Mouse (Mus musculus): ENCODE data around the gene Sik3. TPM values are rescaled to one million over a fixed set of nuclear protein-coding genes. Genes with fewer than 3 reads are reported as not detected.
"Not testable (repeated sequence)": the region's sequence is repeated elsewhere in the genome, so short reads cannot be mapped to it uniquely, and the experiment has no call there.

The Sik3 gene
- polyA plus RNA-seq, 1 experiment: 46.5 TPM

GRCm38 (mm10) chr9:46087461-46087860 lies 74.8 kb downstream of the Sik3 start:
- TF ChIP-seq POLR2A (IDR thresholded peaks at IDR 0.05; ENCODE audit: extremely low read depth, insufficient read depth, low read length) (no peak), CTCF (IDR thresholded peaks at IDR 0.05; ENCODE audit: extremely low read depth, insufficient read depth, low read length) (no peak)
- H3K4me3 ChIP-seq (ENCODE audit: insufficient read depth, low read length): no peak overlapping the region
- H3K4me1 ChIP-seq (ENCODE audit: control insufficient read depth, insufficient read depth, low read length): peaks cover 22% of the 10 kb centered on the region
- peak overlapping the region; percentile 48 for H3K27ac ChIP-seq (ENCODE audit: insufficient read depth, low read length)

- TF ChIP-seq CTCF (IDR thresholded peaks at IDR 0.05; ENCODE audit: extremely low read depth, insufficient read depth, low read length): no peak
- TF ChIP-seq POLR2A (IDR thresholded peaks at IDR 0.05; ENCODE audit: extremely low read depth, insufficient read depth, low read length): no peak
- H3K27ac ChIP-seq (ENCODE audit: insufficient read depth, low read length): no peak overlapping the region
- no peak overlapping the region for H3K4me3 ChIP-seq (ENCODE audit: insufficient read depth, low read length)
- H3K4me1 ChIP-seq (ENCODE audit: control insufficient read depth, insufficient read depth, low read length): peaks cover 13% of the 10 kb centered on the region
Measured at GRCm38 (mm10) chr9:46088722-46089121, 76.1 kb downstream of the Sik3 start.

GRCm38 (mm10) chr9:46090066-46090465 lies 77.4 kb downstream of the Sik3 start:
- H3K4me1 ChIP-seq (ENCODE audit: control insufficient read depth, insufficient read depth, low read length): peaks cover 9% of the 10 kb centered on the region
- TF ChIP-seq POLR2A (IDR thresholded peaks at IDR 0.05; ENCODE audit: extremely low read depth, insufficient read depth, low read length) (no peak), CTCF (IDR thresholded peaks at IDR 0.05; ENCODE audit: extremely low read depth, insufficient read depth, low read length) (no peak)
- no peak overlapping the region for H3K4me3 ChIP-seq (ENCODE audit: insufficient read depth, low read length)
- no peak overlapping the region for H3K27ac ChIP-seq (ENCODE audit: insufficient read depth, low read length)

- not testable (repeated sequence) for H3K4me1 ChIP-seq (ENCODE audit: control insufficient read depth, insufficient read depth, low read length); H3K27ac ChIP-seq (ENCODE audit: insufficient read depth, low read length); H3K4me3 ChIP-seq (ENCODE audit: insufficient read depth, low read length)
Measured at GRCm38 (mm10) chr9:46091157-46091556, 78.5 kb downstream of the Sik3 start.

- H3K4me1 ChIP-seq (ENCODE audit: control insufficient read depth, insufficient read depth, low read length): peaks cover 11% of the 10 kb centered on the region
- no peak overlapping the region for H3K4me3 ChIP-seq (ENCODE audit: insufficient read depth, low read length)
- H3K27ac ChIP-seq (ENCODE audit: insufficient read depth, low read length): no peak overlapping the region
- TF ChIP-seq POLR2A (IDR thresholded peaks at IDR 0.05; ENCODE audit: extremely low read depth, insufficient read depth, low read length) (no peak), CTCF (IDR thresholded peaks at IDR 0.05; ENCODE audit: extremely low read depth, insufficient read depth, low read length) (no peak)
Measured at GRCm38 (mm10) chr9:46092633-46093032, 80.0 kb downstream of the Sik3 start.

GRCm38 (mm10) chr9:46098360-46098985 lies 85.9 kb downstream of the Sik3 start:
- TF ChIP-seq POLR2A (IDR thresholded peaks at IDR 0.05; ENCODE audit: extremely low read depth, insufficient read depth, low read length) (no peak), CTCF (IDR thresholded peaks at IDR 0.05; ENCODE audit: extremely low read depth, insufficient read depth, low read length) (no peak)
- H3K4me3 ChIP-seq (ENCODE audit: insufficient read depth, low read length): no peak overlapping the region
- H3K27ac ChIP-seq (ENCODE audit: insufficient read depth, low read length): no peak overlapping the region
- peaks cover 12% of the 10 kb centered on the region; the same call in 1 of the 2 replicates for H3K4me1 ChIP-seq (ENCODE audit: control insufficient read depth, insufficient read depth, low read length)

GRCm38 (mm10) chr9:46099107-46099506 lies 86.5 kb downstream of the Sik3 start:
- no peak overlapping the region for H3K4me3 ChIP-seq (ENCODE audit: insufficient read depth, low read length)
- TF ChIP-seq POLR2A (IDR thresholded peaks at IDR 0.05; ENCODE audit: extremely low read depth, insufficient read depth, low read length): no peak
- TF ChIP-seq CTCF (IDR thresholded peaks at IDR 0.05; ENCODE audit: extremely low read depth, insufficient read depth, low read length): no peak
- H3K4me1 ChIP-seq (ENCODE audit: control insufficient read depth, insufficient read depth, low read length): peaks cover 12% of the 10 kb centered on the region; the same call in 1 of the 2 replicates
- no peak overlapping the region for H3K27ac ChIP-seq (ENCODE audit: insufficient read depth, low read length)

- TF ChIP-seq POLR2A (IDR thresholded peaks at IDR 0.05; ENCODE audit: extremely low read depth, insufficient read depth, low read length) (no peak), CTCF (IDR thresholded peaks at IDR 0.05; ENCODE audit: extremely low read depth, insufficient read depth, low read length) (no peak)
- Histone ChIP-seq H3K27ac (ENCODE audit: insufficient read depth, low read length) (no peak overlapping the region), H3K4me1 (ENCODE audit: control insufficient read depth, insufficient read depth, low read length) (peaks cover 10% of the 10 kb centered on the region; the same call in 1 of the 2 replicates), H3K4me3 (ENCODE audit: insufficient read depth, low read length) (no peak overlapping the region)
Measured at GRCm38 (mm10) chr9:46103154-46103553, 90.5 kb downstream of the Sik3 start.

- H3K4me3 ChIP-seq (ENCODE audit: insufficient read depth, low read length): no peak overlapping the region
- TF ChIP-seq POLR2A (IDR thresholded peaks at IDR 0.05; ENCODE audit: extremely low read depth, insufficient read depth, low read length) (no peak), CTCF (IDR thresholded peaks at IDR 0.05; ENCODE audit: extremely low read depth, insufficient read depth, low read length) (no peak)
- H3K27ac ChIP-seq (ENCODE audit: insufficient read depth, low read length): no peak overlapping the region
- peaks cover 6% of the 10 kb centered on the region for H3K4me1 ChIP-seq (ENCODE audit: control insufficient read depth, insufficient read depth, low read length)
Measured at GRCm38 (mm10) chr9:46106105-46106504, 93.5 kb downstream of the Sik3 start.

GRCm38 (mm10) chr9:46110648-46111047 lies 98.0 kb downstream of the Sik3 start:
- TF ChIP-seq CTCF (IDR thresholded peaks at IDR 0.05; ENCODE audit: extremely low read depth, insufficient read depth, low read length) (no peak), POLR2A (IDR thresholded peaks at IDR 0.05; ENCODE audit: extremely low read depth, insufficient read depth, low read length) (no peak)
- H3K27ac ChIP-seq (ENCODE audit: insufficient read depth, low read length): no peak overlapping the region
- peaks cover 13% of the 10 kb centered on the region for H3K4me1 ChIP-seq (ENCODE audit: control insufficient read depth, insufficient read depth, low read length)
- no peak overlapping the region for H3K4me3 ChIP-seq (ENCODE audit: insufficient read depth, low read length)

All from cortical plate, adult 2 months (tissue).